Mouse (Mus musculus) myocyte (in vitro differentiated cells): ENCODE results near the gene Tspan15.

Source experiments
- CEBPB ChIP-seq: IDR thresholded peaks from 2 replicates; pipeline ENCODE4 v1.6.1; 2011; ENCODE audit warnings: mild to moderate bottlenecking, moderate library complexity; ENCODE audit not compliant: poor library complexity, insufficient read depth, severe bottlenecking
- MYOG ChIP-seq, 3 experiments: IDR thresholded peaks; one replicate each; pipeline ENCODE4 v1.6.1; 2011; ENCODE audit warnings: control low read depth in 2 of 3, low read depth in 2 of 3, mild to moderate bottlenecking in 2 of 3; ENCODE audit not compliant: insufficient read length in 2 of 3, control insufficient read depth in 1 of 3, insufficient read depth in 1 of 3
- POLR2A ChIP-seq: IDR thresholded peaks from one replicate; pipeline ENCODE4 v1.6.1; 2011; ENCODE audit warnings: low read depth, mild to moderate bottlenecking, control low read depth, moderate library complexity; ENCODE audit not compliant: insufficient read length
- POLR2AphosphoS2 ChIP-seq: IDR thresholded peaks from one replicate; pipeline ENCODE4 v1.6.1; 2011; ENCODE audit warnings: low read depth, control low read depth; ENCODE audit not compliant: insufficient read length
- REST ChIP-seq: IDR thresholded peaks from one replicate; pipeline ENCODE4 v1.6.1; 2011; ENCODE audit warnings: mild to moderate bottlenecking, control low read depth, moderate library complexity; ENCODE audit not compliant: insufficient read depth, insufficient read length
- USF1 ChIP-seq: IDR thresholded peaks from one replicate; pipeline ENCODE4 v1.6.1; 2011; ENCODE audit warnings: low read depth, mild to moderate bottlenecking, control low read depth, moderate library complexity

- no peak for TF ChIP-seq USF1
- TF ChIP-seq POLR2A, result no peak
- TF ChIP-seq POLR2AphosphoS2, result no peak
- no peak for TF ChIP-seq MYOG (IDR thresholded peaks at IDR 0.05; ENCODE audit: control insufficient read depth in 1 of 3, insufficient read depth in 1 of 3, insufficient read length in 2 of 3, low read depth in 2 of 3)
- TF ChIP-seq REST, result no peak
- no peak for TF ChIP-seq CEBPB
These were observed 48.6 kb upstream of the Tspan15 start for GRCm38 (mm10) chr10:62279671-62280070.
